Mouse (Mus musculus) hematopoietic multipotent progenitor cell, adult 10-12 weeks (in vitro differentiated cells): ENCODE measurements around the gene Ugp2. TPM values are rescaled to one million over a fixed set of nuclear protein-coding genes. Genes with fewer than 3 reads are reported as not detected.

Experiments
- polyA plus RNA-seq: library from polyadenylated mRNA; stranded (reverse); fragments of >175 nt; gene quantifications from 2 replicates; pipeline ENCODE4 v1.2.3, GENCODE M21; 2012; ENCODE audit warnings: low replicate concordance

Gene Ugp2
- 11.1 and 20.3 TPM in 2 replicates for polyA plus RNA-seq

GRCm38 (mm10) chr11:21371122-21371806 is at the start of gene Ugp2:
Gene Ugp2 (minus strand): TSS chr11:21371201.

Other genes starting within 250 kb of the Ugp2 start
- gene Vps54, start 131.9 kb downstream of the Ugp2 start, polyA plus RNA-seq: 1.7 and 2.1 TPM in 2 replicates
- gene Wdpcp, start 201.0 kb upstream of the Ugp2 start, polyA plus RNA-seq: 0.16 and 0.25 TPM in 2 replicates
- 8.4 and 18.9 TPM in 2 replicates for gene Mdh1, start 201.2 kb upstream of the Ugp2 start, polyA plus RNA-seq